ENCODE assay signal across 7 mouse cellular contexts in the genomic region with DNA sequence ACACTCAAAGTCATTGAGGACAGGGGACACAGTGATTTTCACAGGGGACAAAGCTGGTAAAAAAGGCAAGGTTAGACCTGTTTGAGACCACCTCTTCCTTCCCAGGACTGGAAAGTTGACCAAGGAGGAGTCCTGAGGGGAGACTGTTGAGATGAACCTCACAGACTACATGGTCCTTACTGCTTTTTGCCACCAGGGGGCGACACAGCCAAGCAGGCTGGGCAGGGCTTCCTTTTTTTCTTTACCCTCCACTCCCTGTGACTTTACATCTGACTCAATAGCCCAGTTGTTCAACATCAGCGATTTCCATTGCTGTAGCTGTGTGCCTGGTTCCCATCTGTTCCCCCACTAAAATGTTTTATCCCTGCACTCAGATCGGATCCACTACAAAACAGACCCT. TPM values are rescaled to one million over a fixed set of nuclear protein-coding genes. Genes with fewer than 3 reads are reported as not detected.
DNase-seq lines count a peak whose midpoint lies in the region; TF ChIP-seq lines count a peak whose summit lies in the region.

No protein-coding gene starts in this region.

- no peak for TF ChIP-seq EP300 in MEL (IDR thresholded peaks at IDR 0.05; ENCODE audit: low read depth in 1 of 2, low read length in 2 of 2)

- H3K27ac ChIP-seq in MEL (ENCODE audit: control insufficient read depth, low read depth, low read length), result no peak overlapping the region
- H3K27ac ChIP-seq in small intestine, adult 2 months (ENCODE audit: insufficient read depth, low read depth, low read length), result no peak overlapping the region

- H3K9me3 ChIP-seq in MEL (replicated peaks; ENCODE audit: insufficient read depth, low read length), result no peaks in the 10 kb centered on the region

- no peak overlapping the region for H3ac ChIP-seq in C2C12 (ENCODE audit: control insufficient read depth, insufficient read length, low read depth)

- TF ChIP-seq POLR2A in MEL (IDR thresholded peaks at IDR 0.05; ENCODE audit: control insufficient read depth in 1 of 2, insufficient read depth in 1 of 2, low read depth in 1 of 2, low read length in 2 of 2, poor library complexity in 1 of 2), result no peak
- TF ChIP-seq POLR2A in small intestine, adult 2 months (IDR thresholded peaks at IDR 0.05; ENCODE audit: low read depth, low read length), result no peak

- peak; percentile 82 for TF ChIP-seq CTCF in C2C12 (IDR thresholded peaks at IDR 0.05; ENCODE audit: control insufficient read depth, insufficient read depth, insufficient read length)
- TF ChIP-seq CTCF in MEL (IDR thresholded peaks at IDR 0.05 in 2 of 3, conservative IDR thresholded peaks at IDR 0.05 in 1 of 3; ENCODE audit: control insufficient read depth in 1 of 3, insufficient read depth in 1 of 3, low read depth in 2 of 3, low read length in 3 of 3, poor library complexity in 1 of 3, severe bottlenecking in 1 of 3), result peak; percentile 96 to 99 (median 98)
- TF ChIP-seq CTCF in small intestine, adult 2 months (IDR thresholded peaks at IDR 0.05; ENCODE audit: extremely low read depth, insufficient read length, insufficient replicate concordance, low read depth, low read length), result peak; percentile 94; the same call in 1 of the 2 replicates

- DNase-seq in MEL (ENCODE audit: low read depth, low spot score), result peak; percentile 81
- peak; percentile 84 for DNase-seq in cerebellum, adult 9-10 months
- DNase-seq in gastrocnemius, postnatal 25 days, result peak; percentile 56
- peak; percentile 88 to 90 for DNase-seq in kidney, postnatal 4 days
- peak; percentile 86 for DNase-seq in lung, postnatal 10 days

- H3K4me1 ChIP-seq in MEL (ENCODE audit: control insufficient read depth in 1 of 2, insufficient read depth in 2 of 2, low read length in 2 of 2), result no peaks in the 10 kb centered on the region
- peaks cover 2% of the 10 kb centered on the region; the same call in 1 of the 2 replicates for H3K4me1 ChIP-seq in small intestine, adult 2 months (ENCODE audit: control insufficient read depth, insufficient read depth, insufficient read length, low read length)

- H3K27me3 ChIP-seq in C2C12 (ENCODE audit: control insufficient read depth, insufficient read depth, insufficient read length) (no peaks in the 10 kb centered on the region), MEL (ENCODE audit: control insufficient read depth in 1 of 2, insufficient read depth in 2 of 2, low read length in 2 of 2) (no peaks in the 10 kb centered on the region)
- H3K27me3 ChIP-seq in small intestine, adult 2 months (ENCODE audit: control insufficient read depth, insufficient read depth, low read length), result no peaks in the 10 kb centered on the region

- no peaks in the 10 kb centered on the region for H3K36me3 ChIP-seq in C2C12 (ENCODE audit: control insufficient read depth, insufficient read depth)
- H3K36me3 ChIP-seq in MEL (ENCODE audit: control insufficient read depth in 1 of 2, insufficient read depth in 2 of 2, low read length in 2 of 2), result no peaks in the 10 kb centered on the region
- H3K36me3 ChIP-seq in small intestine, adult 2 months (ENCODE audit: control insufficient read depth, insufficient read depth, low read length), result peaks cover 6% of the 10 kb centered on the region; the same call in 1 of the 2 replicates

- H3K79me2 ChIP-seq in C2C12 (ENCODE audit: control insufficient read depth, insufficient read depth), result no peaks in the 10 kb centered on the region
- H3K79me2 ChIP-seq in MEL (ENCODE audit: control insufficient read depth, insufficient read depth, low read length, poor library complexity), result no peaks in the 10 kb centered on the region

- H3K9ac ChIP-seq in MEL (ENCODE audit: control insufficient read depth, low read depth, low read length, poor library complexity, severe bottlenecking), result no peak overlapping the region; the same call in 1 of the 2 replicates

- 6% methylated on average over 3 of the region's 3 CpGs for WGBS in small intestine, adult 2 months

- no peaks in the 10 kb centered on the region for H3K79me3 ChIP-seq in C2C12 (ENCODE audit: low read depth)

- H3K4me3 ChIP-seq in C2C12 (ENCODE audit: insufficient read depth, poor library complexity, severe bottlenecking) (no peak overlapping the region), MEL (ENCODE audit: control insufficient read depth in 1 of 2, insufficient read depth in 1 of 2, low read depth in 2 of 2, low read length in 2 of 2) (no peak overlapping the region)
- H3K4me3 ChIP-seq in small intestine, adult 2 months (ENCODE audit: low read depth, low read length), result no peak overlapping the region

- TF ChIP-seq RAD21 in MEL (IDR thresholded peaks at IDR 0.05; ENCODE audit: low read depth, low read length), result peak; percentile 96

TF ChIP-seq in C2C12, 6 proteins besides CTCF, POLR2A, EP300 and RAD21:
- no peak for TF ChIP-seq USF1 (IDR thresholded peaks at IDR 0.05; ENCODE audit: low read depth)
- no peak for TF ChIP-seq FOSL1 (IDR thresholded peaks at IDR 0.05; ENCODE audit: insufficient read depth, low read length, poor library complexity, severe bottlenecking)
- TF ChIP-seq MYOG (IDR thresholded peaks at IDR 0.05; ENCODE audit: control insufficient read depth, extremely low read depth, insufficient read length), result no peak
- TF ChIP-seq MYOD1 (IDR thresholded peaks at IDR 0.05; ENCODE audit: control insufficient read depth, insufficient read length, low read depth), result no peak
- TF ChIP-seq MAX (IDR thresholded peaks at IDR 0.05), result no peak
- no peak for TF ChIP-seq CEBPB (IDR thresholded peaks at IDR 0.05; ENCODE audit: low read depth)

TF ChIP-seq in MEL, 35 proteins besides CTCF, POLR2A, EP300 and RAD21 (continues in another document):
- TF ChIP-seq ELF1 (IDR thresholded peaks at IDR 0.05; ENCODE audit: low read depth, low read length), result 0 out of 2 replicates have a peak, but pooled peaks have one; percentile 31
- TF ChIP-seq ZC3H11A (IDR thresholded peaks at IDR 0.05; ENCODE audit: low read depth, low read length), result peak; percentile 90
- TF ChIP-seq BHLHE40 (IDR thresholded peaks at IDR 0.05; ENCODE audit: borderline replicate concordance, low read depth, low read length), result peak; percentile 44; the same call in 1 of the 2 replicates
- no peak for TF ChIP-seq GABPA (IDR thresholded peaks at IDR 0.05; ENCODE audit: low read depth, low read length)
- no peak for TF ChIP-seq MAZ (IDR thresholded peaks at IDR 0.05; ENCODE audit: low read depth, low read length)
- no peak for TF ChIP-seq MEF2A (IDR thresholded peaks at IDR 0.05; ENCODE audit: extremely low read depth, insufficient replicate concordance, low read depth, low read length, poor library complexity, severe bottlenecking)
- TF ChIP-seq TBP (IDR thresholded peaks at IDR 0.05; ENCODE audit: low read depth, low read length), result no peak
- TF ChIP-seq HCFC1 (IDR thresholded peaks at IDR 0.05; ENCODE audit: low read depth, low read length), result no peak
- peak; percentile 96 for TF ChIP-seq SMC3 (IDR thresholded peaks at IDR 0.05; ENCODE audit: low read depth, low read length)
- TF ChIP-seq NELFE (IDR thresholded peaks at IDR 0.05; ENCODE audit: low read depth, low read length), result no peak
- TF ChIP-seq USF2 (IDR thresholded peaks at IDR 0.05; ENCODE audit: borderline replicate concordance in 1 of 2, insufficient read depth in 1 of 2, low read depth in 1 of 2, low read length in 2 of 2), result no peak
- TF ChIP-seq JUND (IDR thresholded peaks at IDR 0.05; ENCODE audit: low read depth, low read length), result 0 out of 2 replicates have a peak, but pooled peaks have one; percentile 59
- no peak for TF ChIP-seq TCF12 (IDR thresholded peaks at IDR 0.05; ENCODE audit: low read depth, low read length)
- no peak for TF ChIP-seq CHD2 (IDR thresholded peaks at IDR 0.05; ENCODE audit: low read length)
- no peak for TF ChIP-seq MXI1 (IDR thresholded peaks at IDR 0.05; ENCODE audit: low read depth, low read length)
- TF ChIP-seq MAFK (IDR thresholded peaks at IDR 0.05; ENCODE audit: borderline replicate concordance, low read depth, low read length), result no peak
- TF ChIP-seq RCOR1 (IDR thresholded peaks at IDR 0.05; ENCODE audit: low read depth, low read length), result no peak
- TF ChIP-seq MYB (IDR thresholded peaks at IDR 0.05; ENCODE audit: low read depth, low read length), result no peak
- TF ChIP-seq KAT2A (conservative IDR thresholded peaks at IDR 0.05; ENCODE audit: low read depth, low read length), result no peak
- TF ChIP-seq NRF1 (IDR thresholded peaks at IDR 0.05; ENCODE audit: insufficient read depth, low read depth, low read length, poor library complexity, severe bottlenecking), result no peak
- no peak for TF ChIP-seq CHD1 (IDR thresholded peaks at IDR 0.05; ENCODE audit: low read depth, low read length)
- no peak for TF ChIP-seq ZKSCAN1 (IDR thresholded peaks at IDR 0.05; ENCODE audit: low read depth, low read length)
- peak; percentile 41; the same call in 1 of the 2 replicates for TF ChIP-seq SIN3A (IDR thresholded peaks at IDR 0.05; ENCODE audit: low read length)
- TF ChIP-seq TAL1 (IDR thresholded peaks at IDR 0.05; ENCODE audit: low read length), result no peak
- no peak for TF ChIP-seq POLR2AphosphoS5 (IDR thresholded peaks at IDR 0.05; ENCODE audit: borderline replicate concordance, low read depth, low read length)
- no peak for TF ChIP-seq ZMIZ1 (IDR thresholded peaks at IDR 0.05; ENCODE audit: low read depth, low read length)

RNA-seq across cellular contexts. Expression of a gene that starts 7.2 kb away (rescaled TPM):
- not detected for polyA plus RNA-seq in C2C12 (2012; fragmentation: generic; extraction: Trizol)
- total RNA-seq in MEL (2012; rRNA removed), result 0.04 TPM in 1 of 2 replicates, not detected in the other
- 1 to 10 TPM in 1 of 2 experiments, not detected in 1; 1.4 TPM for polyA plus RNA-seq in MEL (2012; ENCODE audit: insufficient read depth in 1 of 2, insufficient read length in 2 of 2, low read depth in 1 of 2, low replicate concordance in 2 of 2, missing spikeins in 1 of 2)
- total RNA-seq in gastrocnemius, postnatal 25 days (2021), result under 1 TPM in 1 of 2 experiments, not detected in 1; 0.16 TPM
- polyA plus RNA-seq in small intestine, adult 2 months (2012; rRNA removed), result 108 and 266 TPM in 2 replicates

RNA-seq across cellular contexts. Expression of a gene that starts 36.0 kb away (rescaled TPM):
- polyA plus RNA-seq in C2C12 (2012; fragmentation: generic; extraction: Trizol) (0.15 TPM), MEL (2012; ENCODE audit: insufficient read depth in 1 of 2, insufficient read length in 2 of 2, low read depth in 1 of 2, low replicate concordance in 2 of 2, missing spikeins in 1 of 2) (under 1 TPM in 1 of 2 experiments, not detected in 1; 0.42 TPM)
- total RNA-seq in MEL (2012; rRNA removed), result 0.42 and 0.92 TPM in 2 replicates
- under 1 TPM in 1 of 2 experiments, not detected in 1; 0.94 TPM for total RNA-seq in gastrocnemius, postnatal 25 days (2021)
- polyA plus RNA-seq in small intestine, adult 2 months (2012; rRNA removed), result 0.19 and 0.55 TPM in 2 replicates

RNA-seq across cellular contexts. Expression of a gene that starts 39.0 kb away (rescaled TPM):
- 10.8 TPM for polyA plus RNA-seq in C2C12 (2012; fragmentation: generic; extraction: Trizol)
- 1.7 and 2.5 TPM in 2 replicates for total RNA-seq in MEL (2012; rRNA removed)
- 10 to 100 TPM in 1 of 2 experiments, not detected in 1; 23.7 TPM for polyA plus RNA-seq in MEL (2012; ENCODE audit: insufficient read depth in 1 of 2, insufficient read length in 2 of 2, low read depth in 1 of 2, low replicate concordance in 2 of 2, missing spikeins in 1 of 2)
- 10 to 100 TPM; 12.1 to 12.3 TPM for total RNA-seq in gastrocnemius, postnatal 25 days (2021)
- polyA plus RNA-seq in small intestine, adult 2 months (2012; rRNA removed), result 39.3 and 109 TPM in 2 replicates

Comparison
In these comparisons a context has a peak if more than half of its experiments do, and no peak if none do; other contexts are left out.
1. RNA of a gene that starts 7.2 kb away (polyA plus RNA-seq): 108 to 266 TPM in small intestine, adult 2 months; 1.4 TPM in MEL and not detected in C2C12 (single experiment); every median in the first group is over 10 times any median in the second.
2. Peak in every context shown above with its lines, with median percentiles within 50 percentile points of each other: CTCF ChIP-seq and DNase-seq.